Mouse (Mus musculus) thymus, postnatal 14 days (tissue): ENCODE results near the gene Atp5s.
A peak's percentile ranks its signal among the peaks of the same experiment; 100 is the strongest.

Experiments
- DNase-seq: peaks from one replicate; pipeline ENCODE4 v3.0.0; 2021

The Atp5s gene

DNA sequence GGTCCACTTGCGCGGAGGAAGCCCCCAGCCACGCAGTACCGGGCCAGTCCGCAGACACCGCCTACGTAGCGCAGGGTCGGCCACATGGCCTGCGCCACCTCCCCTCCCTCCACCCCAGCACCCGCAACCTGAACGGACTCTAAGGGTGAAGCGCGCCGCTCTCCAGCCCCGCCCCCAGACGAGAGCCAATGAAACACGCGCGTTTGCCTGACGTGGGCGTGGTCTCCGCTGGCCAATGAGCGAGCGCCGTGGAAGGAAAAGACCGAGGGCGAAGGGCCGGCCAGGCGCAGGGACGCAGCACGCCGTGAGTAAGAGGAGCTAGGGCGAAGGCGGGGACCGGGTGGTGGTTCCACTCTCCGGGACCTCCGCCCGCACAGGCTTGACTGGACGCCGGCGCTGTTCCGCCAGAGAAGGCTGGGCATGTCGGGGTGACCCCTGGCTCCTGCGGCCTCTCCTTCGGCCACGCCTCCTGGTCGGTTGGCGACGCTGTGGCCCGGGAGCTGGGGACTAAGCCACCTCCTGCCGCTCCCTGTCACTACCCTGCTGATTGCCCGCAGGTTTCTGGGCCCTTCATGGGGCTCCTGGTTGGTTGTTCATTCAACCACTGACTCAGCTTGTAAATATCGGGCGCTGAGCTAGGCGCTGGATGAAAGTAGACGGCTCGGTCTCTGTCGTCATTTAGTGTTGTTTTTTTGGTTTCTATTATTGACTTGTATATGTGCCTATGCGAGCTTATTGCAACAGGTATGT lies at the start of gene Atp5s, which contains the start of gene L2hgdh:
Atp5s (plus strand) TSS at position 240 of the 750 bp plus-strand sequence.
L2hgdh (minus strand) TSS at position 163 of the 750 bp plus-strand sequence.
- peak; percentile 96 for DNase-seq

- no peak for DNase-seq
Measured at GRCm38 (mm10) chr12:69676157-69676556, 48.6 kb upstream of the Atp5s start.

GRCm38 (mm10) chr12:69680635-69681565 lies 43.9 kb upstream of the Atp5s start:
- peak; percentile 44 for DNase-seq

- DNase-seq: no peak
Measured at GRCm38 (mm10) chr12:69681566-69682061, 43.1 kb upstream of the Atp5s start, which contains the start of gene Sos2. Gene Sos2, minus strand, starts transcription at chr12:69681852.

DNA sequence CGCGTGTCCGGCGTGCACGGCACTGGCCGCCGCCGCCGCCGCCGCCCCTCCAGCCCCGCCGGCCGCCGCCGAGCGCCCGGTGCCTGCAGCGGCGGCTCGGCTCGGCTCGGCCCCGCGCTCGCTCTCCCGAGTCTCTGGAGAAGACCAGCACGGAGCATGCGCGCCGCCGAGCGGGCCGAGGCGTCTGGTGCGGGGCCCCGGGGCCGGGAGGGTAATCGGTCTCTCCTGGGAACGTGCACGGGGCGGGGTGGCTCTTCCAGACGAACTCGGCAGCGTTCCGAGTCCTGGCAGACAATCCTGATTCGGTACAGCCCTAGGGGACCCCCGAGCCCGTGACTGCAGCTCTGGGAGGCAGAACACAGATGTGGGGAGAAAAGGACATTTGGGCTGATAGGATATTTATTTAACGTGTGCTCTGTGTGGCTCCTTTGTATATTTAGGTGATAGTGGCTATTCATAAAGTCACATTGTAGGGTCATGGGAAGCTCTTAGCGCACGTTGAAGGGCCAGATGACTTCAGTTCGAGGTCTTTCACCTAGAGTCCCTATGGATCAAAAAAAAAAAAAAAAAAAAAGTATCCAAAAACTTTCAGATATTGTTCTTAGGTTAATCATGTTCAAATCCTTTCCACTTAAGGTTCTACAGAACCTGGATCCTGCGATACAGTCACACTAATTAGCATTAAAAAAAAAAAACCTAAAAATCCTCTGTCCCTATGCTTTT lies 42.5 kb upstream of the Atp5s start:
- DNase-seq: peak; percentile 87

GRCm38 (mm10) chr12:69682788-69683419 lies 41.8 kb upstream of the Atp5s start:
- peak; percentile 9 for DNase-seq

DNA sequence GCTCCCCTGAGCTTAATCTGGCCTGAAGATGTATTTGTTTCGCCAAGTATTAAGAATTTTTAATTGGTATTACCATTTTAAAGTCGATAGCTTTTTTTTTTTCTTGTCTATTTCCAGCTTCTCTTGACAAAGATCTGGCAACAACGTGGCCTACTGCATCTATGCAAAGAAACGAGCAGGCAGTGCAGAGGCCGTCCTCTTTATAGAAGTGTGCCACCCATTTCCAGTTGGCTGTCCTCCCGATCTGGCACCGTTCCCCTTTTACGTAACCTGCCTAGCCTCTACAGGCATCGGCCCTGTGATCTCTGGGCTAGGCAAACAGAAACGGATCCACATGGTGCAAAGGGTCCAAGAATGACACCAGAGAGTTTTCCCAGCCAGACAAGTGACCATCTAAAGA lies 41.2 kb upstream of the Atp5s start:
- DNase-seq: peak; percentile 17

DNA sequence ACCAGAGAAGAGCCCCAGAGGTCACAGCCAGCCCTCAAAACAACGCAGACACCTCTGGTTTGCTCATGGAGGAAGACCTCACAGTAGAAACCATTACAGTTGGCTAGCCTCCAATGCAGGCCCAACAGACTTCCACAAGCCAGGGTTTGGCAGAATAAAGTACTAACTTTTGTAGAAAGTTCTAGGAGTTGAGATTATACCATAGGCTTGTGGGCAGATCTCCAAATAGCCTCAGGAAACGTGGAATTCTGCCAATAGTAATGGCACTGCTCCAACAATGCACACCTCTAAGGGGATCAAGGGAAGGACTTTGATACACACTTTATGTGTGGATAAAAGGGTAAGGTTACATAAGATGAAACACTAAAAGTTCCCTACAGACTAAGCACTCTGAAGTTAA lies 36.4 kb upstream of the Atp5s start:
- no peak for DNase-seq

DNA sequence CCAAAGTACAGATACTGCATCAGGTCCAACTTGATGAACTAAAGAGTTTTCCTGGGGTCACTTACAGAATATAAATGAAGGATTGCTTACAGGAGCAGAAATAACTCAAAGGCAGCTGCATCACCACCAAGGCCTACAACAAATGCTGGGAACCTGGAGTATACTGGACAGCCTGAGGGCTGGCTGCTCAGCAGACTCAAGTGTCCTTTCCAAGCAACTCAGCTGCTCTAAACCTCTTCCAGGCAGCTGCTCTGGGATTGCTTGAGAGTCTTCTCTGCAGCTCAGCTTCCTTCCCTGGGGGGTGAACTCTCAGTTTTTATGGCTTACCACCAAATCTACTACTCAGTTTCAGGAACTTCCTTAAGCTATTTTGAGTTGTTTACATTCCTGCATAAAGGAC lies 35.7 kb upstream of the Atp5s start:
- DNase-seq: no peak

DNA sequence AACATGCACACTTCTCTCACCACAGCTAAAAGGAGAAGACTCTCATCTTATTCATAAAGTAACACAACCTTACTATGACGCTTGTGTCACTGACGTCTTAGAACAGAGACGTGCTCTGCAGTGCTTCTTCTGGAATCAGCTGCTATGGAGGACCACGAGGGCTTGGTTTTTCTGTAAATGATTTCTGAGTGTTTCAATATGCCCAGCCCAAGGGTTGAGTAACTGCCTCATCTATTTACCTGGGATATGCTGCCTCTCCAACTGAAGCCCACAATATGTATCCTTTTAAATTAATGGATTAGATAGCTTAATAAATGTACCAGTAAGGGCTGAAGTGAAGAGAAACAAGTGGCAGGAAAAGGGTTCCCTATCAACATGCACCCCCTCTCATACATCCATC lies 34.0 kb upstream of the Atp5s start:
- no peak for DNase-seq

- no peak for DNase-seq
Measured at GRCm38 (mm10) chr12:69693471-69693870, 31.3 kb upstream of the Atp5s start.

- peak; percentile 71 for DNase-seq
Measured at GRCm38 (mm10) chr12:69696746-69697145, 28.0 kb upstream of the Atp5s start.

DNA sequence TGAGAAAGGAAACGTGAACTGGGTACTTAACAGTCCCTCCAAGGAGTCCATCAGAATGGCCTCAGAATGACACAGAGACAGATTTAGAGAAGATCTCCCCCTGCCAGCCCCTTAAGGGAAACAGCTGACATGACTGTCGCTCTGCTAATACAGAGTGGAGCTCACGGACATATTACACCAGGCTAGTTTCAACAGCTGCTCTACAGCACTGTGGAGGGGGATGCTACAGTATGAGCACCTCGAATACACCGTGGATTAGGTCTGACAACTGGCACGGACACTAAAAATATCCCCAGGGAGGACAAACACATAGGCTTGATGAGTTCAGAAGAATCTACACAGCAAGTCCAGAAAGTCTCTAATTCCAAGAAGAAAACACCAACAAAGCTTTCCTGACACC lies 26.4 kb upstream of the Atp5s start:
- no peak for DNase-seq

- DNase-seq: no peak
Measured at GRCm38 (mm10) chr12:69704799-69705458, 19.8 kb upstream of the Atp5s start.

GRCm38 (mm10) chr12:69713628-69714027 lies 11.1 kb upstream of the Atp5s start:
- no peak for DNase-seq

DNA sequence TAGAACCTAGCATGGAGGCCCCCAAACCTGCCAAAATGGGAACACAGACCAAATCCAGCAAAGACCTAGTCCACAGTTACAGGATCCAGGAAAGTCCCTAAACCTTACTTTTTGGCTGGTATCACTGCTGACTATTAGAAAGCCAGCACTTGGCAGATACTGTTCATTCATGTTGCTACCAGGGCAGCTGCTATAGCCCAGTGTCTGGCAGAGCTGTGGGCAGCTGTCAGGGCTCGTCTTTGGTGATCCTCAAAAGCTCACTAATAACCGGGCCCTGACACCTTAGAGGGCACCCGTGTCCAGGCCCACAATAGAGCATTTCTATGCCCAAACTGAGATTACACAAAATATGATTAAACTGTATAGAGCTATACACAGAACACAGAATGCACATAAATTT lies 1.9 kb upstream of the Atp5s start:
- DNase-seq: no peak

- DNase-seq: no peak
Measured at GRCm38 (mm10) chr12:69723376-69723775, 1.4 kb upstream of the Atp5s start.

DNA sequence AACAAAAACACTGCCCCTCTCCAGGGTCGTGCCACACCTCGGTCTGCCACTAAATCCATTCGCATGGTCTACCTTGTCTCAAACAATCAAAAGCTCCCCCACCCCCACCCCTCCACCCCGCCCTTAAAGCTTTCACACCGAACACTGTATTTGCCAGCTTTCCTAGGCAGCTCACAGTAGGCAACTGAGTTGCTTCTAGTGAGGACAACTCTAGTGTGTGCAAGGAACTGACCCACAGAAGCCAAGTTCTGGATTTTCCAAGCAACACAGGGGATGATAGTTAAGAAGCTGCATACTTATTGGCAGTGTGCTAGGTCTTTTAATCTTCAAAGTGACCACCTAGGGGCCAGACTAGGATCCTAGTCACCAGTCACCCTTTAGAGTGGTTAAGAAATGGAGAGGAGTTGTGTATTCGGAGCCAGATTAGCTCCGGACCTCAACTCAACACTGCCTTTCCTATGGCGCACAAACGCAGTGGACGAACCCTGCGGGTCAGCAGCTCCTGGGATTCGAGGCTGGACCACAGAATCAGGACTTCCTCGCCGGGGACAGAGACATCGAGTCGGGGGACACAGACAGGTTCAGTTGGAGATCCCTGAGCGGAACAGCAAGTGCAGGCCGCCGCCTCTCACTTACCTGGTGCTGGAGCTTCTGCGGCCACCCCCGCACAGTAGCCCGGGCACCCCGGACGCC lies 586 bp upstream of the Atp5s start:
- no peak for DNase-seq

DNA sequence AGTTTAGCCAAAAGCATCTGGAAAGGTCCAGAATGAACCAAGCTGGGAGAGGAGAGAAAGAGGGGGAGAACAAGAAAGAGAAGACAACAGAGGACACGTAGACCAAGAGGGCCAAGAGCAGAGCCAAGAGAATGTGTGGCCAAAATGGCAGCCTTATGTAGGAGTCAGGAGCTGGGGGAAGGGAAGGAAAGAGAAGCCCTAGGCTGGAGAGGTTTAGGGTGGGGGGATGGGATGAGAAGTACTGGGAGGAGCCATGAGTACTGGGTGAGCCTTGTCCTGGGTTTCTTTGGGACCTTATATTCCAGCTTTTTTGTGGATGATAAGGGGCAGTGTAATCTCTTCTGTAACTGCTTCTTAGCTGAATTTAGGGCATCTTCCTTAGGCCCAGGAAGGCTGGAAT lies 4.5 kb downstream of the Atp5s start:
- DNase-seq: no peak

DNA sequence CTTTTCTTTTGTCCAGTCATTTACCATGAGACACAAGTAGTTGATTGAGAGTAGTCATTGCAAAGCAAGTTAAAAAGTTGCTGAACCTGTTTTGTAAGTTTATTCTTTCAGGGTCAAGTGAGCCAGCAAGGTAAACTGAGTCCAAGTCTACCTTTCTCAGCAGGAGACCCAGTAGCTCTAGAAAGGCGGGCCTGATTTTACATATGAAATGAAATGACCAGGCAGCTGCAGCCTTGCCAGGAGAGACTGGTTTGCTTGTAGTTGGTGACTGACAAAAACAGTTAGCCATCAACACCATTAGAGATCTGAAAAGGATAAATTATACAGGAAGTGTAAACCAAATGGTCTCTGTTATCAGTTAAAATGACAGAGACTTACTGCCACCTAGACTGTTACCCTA lies 5.6 kb downstream of the Atp5s start:
- no peak for DNase-seq

DNA sequence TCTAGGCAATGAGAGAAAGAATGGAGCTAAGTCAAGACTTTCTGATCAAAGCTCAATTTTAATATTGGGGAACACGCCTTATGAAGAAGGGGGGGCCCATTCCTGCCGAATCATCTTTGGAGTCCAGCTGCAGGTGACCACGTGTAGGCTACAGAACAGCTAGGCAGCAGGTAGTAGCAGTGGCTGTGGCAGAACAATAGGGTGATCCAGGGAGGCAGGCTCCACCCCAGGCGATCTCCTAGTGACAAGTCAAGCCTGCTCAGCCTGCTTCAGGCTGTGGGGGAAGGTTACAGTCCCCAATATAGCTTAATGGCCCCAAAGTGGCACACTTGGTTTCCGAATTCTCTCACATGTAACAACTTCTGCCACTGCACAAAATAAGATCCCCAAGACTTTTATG lies 7.5 kb downstream of the Atp5s start:
- no peak for DNase-seq
